Mouse (Mus musculus) adrenal gland (tissue): ENCODE results near the gene Cfap57.
"Not testable (repeated sequence)": the region's sequence is repeated elsewhere in the genome, so short reads cannot be mapped to it uniquely, and the experiment has no call there.

Experiments
- intact Hi-C: fragments of 180-260 bp; cut with DNase I; formaldehyde crosslinking; loops from one replicate; pipeline ENCODE4 v1.15.1; 2025

Gene Cfap57

GRCm38 (mm10) chr4:118522248-118522647 lies 98.3 kb downstream of the Cfap57 start:
- intact Hi-C loops = no loop called here

DNA sequence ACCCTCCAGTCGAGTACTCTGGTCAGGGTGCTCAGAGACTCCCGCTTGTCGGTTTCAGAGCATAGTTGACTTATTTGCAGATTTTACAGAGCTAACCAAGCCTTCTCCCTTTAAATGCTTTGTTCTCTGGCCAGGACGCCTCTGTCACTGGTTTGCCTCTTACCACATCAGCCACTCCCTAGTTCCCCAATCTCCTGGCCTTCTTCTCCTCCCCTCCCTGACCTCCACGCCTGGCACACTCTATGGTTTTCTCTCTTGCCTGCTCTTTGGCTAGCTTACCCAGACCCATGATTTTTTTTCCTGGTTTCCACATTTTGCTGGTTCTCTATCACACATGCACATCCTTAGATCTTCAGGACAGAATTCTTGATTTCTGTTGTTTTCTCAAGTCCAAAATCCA lies 102.4 kb downstream of the Cfap57 start:
- intact Hi-C loops = no loop called here

DNA sequence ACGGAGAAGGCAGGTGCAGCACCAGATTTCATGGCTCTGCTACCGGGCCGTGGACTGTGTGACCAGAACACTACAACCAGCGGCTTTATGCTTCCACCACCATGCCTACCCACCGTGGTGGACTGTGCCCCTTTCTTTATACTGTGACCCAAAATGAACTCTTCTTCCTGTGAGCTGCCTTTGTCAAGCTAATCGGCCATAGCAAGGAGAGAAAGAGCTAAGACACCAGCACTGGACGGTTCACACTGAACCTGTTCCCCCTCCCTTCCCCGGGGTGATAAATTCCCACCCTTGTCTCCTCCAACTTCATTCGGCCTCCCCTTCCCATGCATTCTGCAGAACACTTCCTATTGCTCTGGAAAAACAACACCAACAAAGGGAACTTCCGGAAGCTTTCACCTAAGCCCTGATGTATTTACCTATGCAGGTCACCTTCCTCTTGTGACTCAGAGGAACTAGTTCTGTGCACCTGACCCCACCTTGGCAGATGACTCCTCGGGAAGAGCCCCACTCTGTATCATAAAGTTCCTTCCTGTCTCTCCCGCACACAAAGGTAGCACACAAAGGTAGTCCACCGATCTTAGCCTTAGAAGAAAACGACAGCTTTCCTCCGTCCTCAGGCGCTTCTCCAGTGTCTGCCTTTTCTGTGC lies 103.0 kb downstream of the Cfap57 start:
- intact Hi-C loops = no loop called here

GRCm38 (mm10) chr4:118516699-118517496 lies 103.7 kb downstream of the Cfap57 start:
- intact Hi-C loops = no loop called here

- intact Hi-C loops = no loop called here
Observed at GRCm38 (mm10) chr4:118509050-118509449, 111.5 kb downstream of the Cfap57 start.

- intact Hi-C loops = not testable (repeated sequence)
Observed at GRCm38 (mm10) chr4:118507171-118507570, 113.4 kb downstream of the Cfap57 start.

- intact Hi-C loops = no loop called here
Observed at GRCm38 (mm10) chr4:118505551-118505950, 115.0 kb downstream of the Cfap57 start.
